Mouse (Mus musculus): Measurements from ENCODE around the gene Ube2h. TPM values are rescaled to one million over a fixed set of nuclear protein-coding genes. Genes with fewer than 3 reads are reported as not detected.
"Not testable (repeated sequence)": the region's sequence is repeated elsewhere in the genome, so short reads cannot be mapped to it uniquely, and the experiment has no call there.

Ube2h gene
- total RNA-seq, 2 experiments from 2014 or later: 6.0 to 8.7 TPM

GRCm38 (mm10) chr6:30211641-30212455 lies 92.5 kb downstream of the Ube2h start:
- no peak for ATAC-seq (replicated peaks; ENCODE audit: low FRiP score, low TSS enrichment, poor library complexity, severe bottlenecking)

DNA sequence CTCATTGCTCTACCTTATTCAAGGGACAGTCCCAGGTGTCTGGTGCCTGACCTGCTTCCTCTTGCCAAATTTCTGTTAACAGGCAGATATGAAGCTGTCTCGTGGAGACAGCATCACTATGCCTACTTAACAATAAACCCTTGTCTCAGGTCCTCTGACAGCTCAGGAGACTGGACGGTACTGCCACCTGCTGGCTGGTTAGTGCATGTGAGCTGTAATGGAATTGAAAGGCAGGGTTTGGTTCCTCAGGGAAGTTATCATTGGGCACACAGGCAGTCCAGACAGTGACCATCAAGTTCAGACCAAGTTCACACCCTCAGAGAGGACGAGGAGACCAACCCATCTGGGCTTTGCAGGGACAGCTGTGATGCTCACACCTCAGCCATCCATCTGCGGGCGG lies 93.6 kb downstream of the Ube2h start:
- ATAC-seq (replicated peaks; ENCODE audit: low FRiP score, low TSS enrichment, poor library complexity, severe bottlenecking): peak; percentile 90

DNA sequence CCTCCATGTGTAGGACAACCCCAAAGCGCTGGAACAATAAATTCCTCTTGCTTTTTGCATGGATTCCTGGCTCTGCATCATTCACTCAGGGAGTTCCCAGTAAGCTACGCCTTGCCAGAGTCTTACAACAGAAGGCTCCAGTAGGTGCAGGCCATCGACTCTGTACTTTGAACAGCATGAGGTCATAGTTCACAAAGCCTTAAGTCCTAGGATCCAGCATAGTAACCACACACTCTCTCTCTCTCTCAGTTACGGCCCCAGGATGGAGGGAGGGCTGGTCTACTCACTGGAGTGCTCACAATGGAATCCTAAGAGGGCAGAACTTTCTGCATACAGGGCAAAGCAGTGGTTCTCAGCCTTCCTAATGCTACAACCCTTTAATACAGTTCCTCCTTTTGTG lies 95.5 kb downstream of the Ube2h start:
- ATAC-seq (replicated peaks; ENCODE audit: low FRiP score, low TSS enrichment, poor library complexity, severe bottlenecking): no peak

DNA sequence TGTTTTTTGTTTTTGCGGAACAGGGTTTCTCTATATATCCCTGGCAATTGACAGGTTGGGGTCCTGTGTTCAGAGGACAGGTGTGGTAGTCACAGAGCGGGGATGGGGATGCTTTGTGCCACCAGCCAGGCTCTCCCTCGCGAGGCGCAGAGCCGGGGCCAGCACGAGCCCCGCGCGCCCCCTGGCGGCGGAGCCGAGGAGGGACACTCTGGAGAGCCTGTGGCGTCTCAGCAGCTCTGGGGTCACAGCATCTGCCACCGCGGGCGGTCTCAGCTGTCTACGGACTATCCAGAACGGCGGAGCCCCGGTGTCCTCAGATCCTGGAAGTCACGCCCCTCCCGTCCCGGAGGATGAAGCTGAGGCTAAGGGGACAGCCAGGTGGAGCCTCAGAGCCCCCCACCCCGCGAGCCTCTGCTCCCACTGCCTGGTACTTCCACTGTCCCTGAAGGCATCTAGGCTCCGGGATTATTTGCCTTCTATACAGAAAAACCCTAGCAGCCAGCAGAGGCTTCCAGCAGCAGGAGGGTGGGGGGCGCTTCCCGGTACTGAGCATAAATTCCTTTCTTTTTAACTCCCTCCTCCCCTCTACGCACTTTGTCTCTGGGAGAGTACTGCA lies 98.6 kb downstream of the Ube2h start:
- peak; percentile 94 for ATAC-seq (replicated peaks; ENCODE audit: low FRiP score, low TSS enrichment, poor library complexity, severe bottlenecking)

GRCm38 (mm10) chr6:30205180-30205538 lies 99.2 kb downstream of the Ube2h start:
- not testable (repeated sequence) for ATAC-seq (replicated peaks; ENCODE audit: low FRiP score, low TSS enrichment, poor library complexity, severe bottlenecking)

DNA sequence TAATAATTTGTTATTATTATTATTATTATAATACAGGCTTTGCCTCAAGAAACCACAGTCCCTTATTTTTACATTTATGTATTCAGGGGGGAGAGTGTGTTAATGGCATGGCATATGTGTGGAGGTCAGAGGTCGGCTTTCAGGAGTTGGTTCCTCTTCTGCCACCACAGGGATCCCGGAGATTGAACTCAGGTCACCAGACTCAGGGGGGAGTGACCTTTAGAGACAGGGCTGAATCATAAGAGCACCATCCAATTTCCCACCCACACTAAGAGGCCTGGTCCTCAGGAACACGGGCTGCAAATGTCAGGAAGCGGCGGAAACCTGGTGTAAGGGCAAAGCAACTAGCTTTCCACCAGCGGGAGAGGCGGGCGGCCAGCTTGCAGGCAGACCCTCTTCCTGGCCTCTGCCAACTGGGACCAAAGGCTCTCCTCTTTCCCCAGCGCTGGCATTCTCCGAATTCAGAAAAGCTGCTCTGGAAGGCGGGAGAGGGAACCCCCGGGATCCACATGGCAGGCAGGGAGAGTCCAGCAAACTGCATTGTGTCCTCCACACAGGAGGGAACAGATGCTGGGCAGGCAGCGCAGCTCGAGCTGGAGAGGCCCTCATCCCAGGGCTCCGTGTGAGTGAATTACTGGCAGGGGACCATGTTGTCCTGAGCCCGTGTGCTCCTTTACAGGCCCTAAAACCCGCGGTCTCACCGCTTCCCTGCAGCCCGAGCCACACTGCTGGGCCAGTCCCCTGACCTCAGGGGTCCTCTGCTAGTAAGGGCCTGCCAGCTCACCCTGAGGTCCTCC lies 99.8 kb downstream of the Ube2h start:
- no peak for ATAC-seq (replicated peaks; ENCODE audit: low FRiP score, low TSS enrichment, poor library complexity, severe bottlenecking)

DNA sequence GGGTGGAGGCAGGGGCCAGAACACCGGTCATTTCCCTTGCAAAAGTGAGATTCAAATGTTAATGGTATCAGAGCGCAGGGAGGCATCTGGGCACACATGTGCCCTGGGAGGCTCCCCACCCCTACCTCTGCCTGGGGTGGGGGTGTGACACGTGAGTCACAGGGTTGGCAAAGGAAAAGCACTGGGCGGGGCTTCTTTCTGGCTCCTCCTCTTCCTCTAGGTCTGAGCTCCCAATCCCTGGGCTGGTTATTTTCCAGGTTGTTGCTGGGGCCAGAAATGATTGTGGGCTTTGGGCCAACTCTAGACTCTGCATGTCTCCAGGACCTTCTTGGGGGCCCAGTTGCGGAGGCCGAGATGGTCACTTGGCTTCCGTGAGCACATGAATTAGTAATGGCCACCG lies 108.2 kb downstream of the Ube2h start:
- ATAC-seq (replicated peaks; ENCODE audit: low FRiP score, low TSS enrichment, poor library complexity, severe bottlenecking): no peak

- ATAC-seq (replicated peaks; ENCODE audit: low FRiP score, low TSS enrichment, poor library complexity, severe bottlenecking): no peak
These were observed 108.7 kb downstream of the Ube2h start for GRCm38 (mm10) chr6:30195656-30196055.

DNA sequence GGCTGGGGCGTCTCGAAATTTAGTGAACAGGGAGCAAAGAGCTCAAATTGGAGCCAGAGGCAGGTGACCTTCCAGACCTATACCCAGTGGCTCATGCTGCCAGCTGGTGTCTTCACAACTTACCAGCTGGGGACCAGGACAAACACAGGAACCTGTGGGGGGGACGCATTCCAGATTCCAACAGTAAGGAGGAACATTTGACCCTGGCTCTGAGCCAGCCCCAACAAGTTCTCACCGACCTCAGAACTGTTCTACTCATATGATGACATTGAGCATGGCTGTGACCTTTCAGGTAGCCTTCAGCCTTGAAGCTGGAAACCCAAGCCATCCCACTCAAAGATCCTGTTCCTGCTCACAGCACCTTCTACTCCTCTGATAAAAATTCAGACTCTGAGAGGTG lies 120.7 kb downstream of the Ube2h start:
- no peak for ATAC-seq (replicated peaks; ENCODE audit: low FRiP score, low TSS enrichment, poor library complexity, severe bottlenecking)

- no peak for ATAC-seq (replicated peaks; ENCODE audit: low FRiP score, low TSS enrichment, poor library complexity, severe bottlenecking)
These were observed 122.3 kb downstream of the Ube2h start for GRCm38 (mm10) chr6:30182038-30182437.

DNA sequence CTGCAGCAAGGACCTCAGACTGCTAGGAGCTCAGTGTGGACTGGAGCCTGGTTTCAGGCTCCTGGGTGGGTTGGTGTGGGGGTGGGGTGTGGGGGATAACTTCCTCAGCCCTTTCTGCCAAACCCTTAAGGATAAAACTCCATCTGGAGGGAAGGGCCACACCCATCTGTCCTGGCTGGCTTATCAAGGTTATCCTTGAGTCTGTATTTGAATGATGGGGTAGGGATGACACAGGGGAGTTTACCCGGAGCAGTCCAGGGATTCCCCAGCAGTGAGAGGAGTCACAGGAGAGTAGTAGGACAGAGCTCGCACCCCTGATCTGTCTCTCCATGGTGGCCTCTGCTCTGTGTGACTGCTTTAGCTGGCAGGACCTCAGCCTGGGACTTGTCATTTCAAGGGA lies 124.0 kb downstream of the Ube2h start:
- no peak for ATAC-seq (replicated peaks; ENCODE audit: low FRiP score, low TSS enrichment, poor library complexity, severe bottlenecking)

DNA sequence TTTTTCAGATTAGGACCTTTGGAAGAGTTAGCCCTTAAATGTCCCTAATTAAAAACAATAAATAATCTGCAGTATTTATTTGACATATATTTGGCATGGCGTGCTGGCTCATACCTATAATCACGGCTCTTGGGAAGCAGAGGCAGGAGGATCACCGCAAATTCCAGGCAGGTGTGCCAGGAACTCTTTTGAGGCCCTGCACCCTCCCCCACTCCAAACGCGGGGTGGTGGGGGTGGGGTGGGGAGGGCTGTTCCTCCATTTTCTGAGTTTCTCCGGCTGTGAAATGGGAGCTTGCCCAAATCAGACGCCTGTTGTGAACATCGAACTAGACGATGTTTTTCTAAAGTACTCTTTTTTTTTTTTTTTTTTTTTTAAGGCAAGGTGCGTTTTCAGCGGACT lies 125.3 kb downstream of the Ube2h start:
- ATAC-seq (replicated peaks; ENCODE audit: low FRiP score, low TSS enrichment, poor library complexity, severe bottlenecking): no peak

DNA sequence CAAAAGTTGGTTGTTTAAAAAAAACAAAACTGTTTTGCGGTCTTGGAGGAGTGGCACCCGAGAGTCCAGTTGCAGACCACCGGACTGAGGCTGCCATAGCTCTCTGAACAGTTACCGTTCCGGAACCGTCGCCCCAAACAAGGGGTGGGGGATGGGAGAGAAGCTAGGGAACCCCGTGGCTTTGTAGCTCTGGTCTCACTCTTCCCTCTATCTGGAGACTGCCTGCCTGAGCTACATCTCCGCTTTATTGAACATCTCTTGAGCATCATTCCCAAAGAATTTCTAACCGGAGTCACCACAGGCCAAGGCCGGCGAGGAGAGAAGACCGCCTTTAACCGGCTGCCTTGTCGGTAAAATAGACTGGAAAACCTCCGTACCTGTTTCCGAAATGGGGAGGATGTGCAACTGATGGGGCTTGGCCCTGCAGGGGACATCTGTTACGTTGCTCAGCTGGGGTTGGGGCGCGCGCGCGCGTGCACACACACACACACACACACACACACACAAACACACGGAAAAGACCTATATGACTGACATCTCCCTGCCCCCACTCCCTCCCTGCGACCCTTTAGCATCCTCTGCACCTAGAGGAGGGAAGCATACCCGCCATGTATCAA lies 126.2 kb downstream of the Ube2h start:
- no peak for ATAC-seq (replicated peaks; ENCODE audit: low FRiP score, low TSS enrichment, poor library complexity, severe bottlenecking)

DNA sequence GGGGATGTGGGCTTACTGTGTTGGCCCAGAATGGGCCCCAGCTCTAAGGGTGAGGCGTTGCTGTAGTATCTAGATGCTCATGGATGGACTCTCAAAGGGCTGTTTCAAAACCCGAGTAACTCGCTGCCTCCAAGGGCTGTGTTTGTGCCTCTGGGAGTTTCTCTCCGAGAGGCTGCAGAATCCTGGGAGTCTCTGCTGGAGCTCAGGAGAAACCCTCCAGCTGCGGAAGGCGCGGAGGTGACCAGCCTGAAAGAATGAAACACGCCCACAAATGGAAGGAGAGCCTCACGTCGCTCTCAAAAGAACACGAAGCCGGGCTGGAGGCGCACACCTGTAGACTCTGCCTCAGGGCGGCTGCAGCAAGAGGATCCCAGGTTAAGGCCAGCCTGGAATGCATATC lies 127.0 kb downstream of the Ube2h start:
- ATAC-seq (replicated peaks; ENCODE audit: low FRiP score, low TSS enrichment, poor library complexity, severe bottlenecking): no peak

DNA sequence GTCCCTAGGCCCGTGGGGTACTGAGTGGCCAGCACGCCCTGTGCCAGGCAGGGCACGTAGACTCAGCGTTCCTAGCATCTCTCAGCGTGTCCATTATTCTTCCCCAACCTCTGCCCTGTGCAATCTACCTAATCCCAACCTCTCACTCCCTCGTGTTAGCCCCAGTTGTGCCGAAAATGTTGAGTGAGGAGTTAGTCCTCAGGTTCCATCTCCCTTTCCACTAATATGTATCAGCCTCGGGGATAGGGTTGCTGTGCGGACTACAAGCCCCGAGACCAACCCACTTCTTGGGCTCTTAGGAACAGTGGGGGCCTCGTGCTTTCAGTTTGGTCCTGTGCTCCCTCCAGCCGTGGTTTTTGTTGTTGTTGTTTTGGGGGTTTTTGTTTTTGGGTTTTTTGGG lies 127.8 kb downstream of the Ube2h start:
- ATAC-seq (replicated peaks; ENCODE audit: low FRiP score, low TSS enrichment, poor library complexity, severe bottlenecking): no peak

DNA sequence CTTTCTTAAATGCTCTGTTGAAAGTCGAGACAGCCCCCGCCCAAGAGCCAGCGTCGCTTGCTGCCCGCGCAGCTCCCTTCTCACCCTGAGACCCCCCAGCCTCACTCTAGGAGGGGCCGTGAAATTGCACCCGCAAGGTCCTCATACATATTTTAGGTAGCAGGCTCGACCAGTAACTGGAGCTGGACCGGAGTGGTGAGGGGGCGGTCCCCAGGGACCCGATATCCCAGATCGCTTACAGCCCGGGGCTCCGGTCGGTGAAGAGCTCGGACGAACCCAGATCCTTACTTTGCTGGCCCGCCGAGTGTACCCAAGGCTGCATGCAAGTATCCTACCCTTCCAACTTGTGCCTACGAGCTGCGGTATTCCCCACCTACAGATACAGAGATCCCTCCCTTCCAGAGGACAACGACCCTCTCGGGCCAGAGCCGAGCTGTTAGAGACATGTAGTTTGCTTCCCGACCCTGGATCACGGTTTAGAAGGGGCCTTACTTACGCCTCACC lies 128.4 kb downstream of the Ube2h start:
- ATAC-seq (replicated peaks; ENCODE audit: low FRiP score, low TSS enrichment, poor library complexity, severe bottlenecking): no peak

DNA sequence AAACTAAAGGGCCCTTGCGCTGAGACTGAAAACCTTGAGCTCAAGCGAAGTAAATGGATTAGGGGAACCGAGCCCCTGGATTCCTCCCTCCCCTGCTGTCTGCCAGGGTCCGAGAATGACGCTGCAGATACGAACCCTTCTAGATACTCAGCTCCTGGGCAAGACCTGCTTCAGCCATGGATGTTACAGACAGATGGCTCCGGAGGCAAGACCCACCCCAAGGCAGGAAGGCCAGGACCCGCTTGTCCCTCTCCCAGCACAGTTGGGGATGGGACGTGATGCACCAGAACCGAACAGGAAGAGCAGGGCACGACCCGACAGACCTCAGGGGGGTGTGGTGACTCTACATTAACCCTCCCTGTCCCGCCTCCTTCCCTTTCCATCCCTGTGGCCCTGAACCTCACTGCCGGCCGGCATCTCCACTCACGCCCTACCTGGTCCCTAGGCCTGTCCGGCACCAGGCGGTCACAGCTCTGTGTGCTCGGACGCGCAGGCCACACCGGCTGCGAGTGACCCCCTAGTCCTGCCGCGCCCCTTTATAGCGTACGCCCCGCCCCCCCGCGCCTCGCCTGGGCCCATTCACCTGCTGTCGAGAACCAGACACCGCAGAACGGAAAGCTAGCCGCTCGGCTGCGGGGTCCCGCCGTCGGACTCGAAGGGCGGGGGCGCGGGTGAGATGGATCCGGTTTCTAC lies 129.0 kb downstream of the Ube2h start:
- ATAC-seq (replicated peaks; ENCODE audit: low FRiP score, low TSS enrichment, poor library complexity, severe bottlenecking): no peak

GRCm38 (mm10) chr6:30174461-30175224 lies 129.7 kb downstream of the Ube2h start:
- ATAC-seq (replicated peaks; ENCODE audit: low FRiP score, low TSS enrichment, poor library complexity, severe bottlenecking): no peak
